Mouse (Mus musculus): ENCODE measurements at regions not wholly inside any gene's neighbourhood (a gene's known extent, or its start where the extent isn't known, plus 50 kb on each side); places are given as distances from the start of the nearest gene placed in this dataset.
A peak's percentile ranks its signal among the peaks of the same experiment; 100 is the strongest.

DNA sequence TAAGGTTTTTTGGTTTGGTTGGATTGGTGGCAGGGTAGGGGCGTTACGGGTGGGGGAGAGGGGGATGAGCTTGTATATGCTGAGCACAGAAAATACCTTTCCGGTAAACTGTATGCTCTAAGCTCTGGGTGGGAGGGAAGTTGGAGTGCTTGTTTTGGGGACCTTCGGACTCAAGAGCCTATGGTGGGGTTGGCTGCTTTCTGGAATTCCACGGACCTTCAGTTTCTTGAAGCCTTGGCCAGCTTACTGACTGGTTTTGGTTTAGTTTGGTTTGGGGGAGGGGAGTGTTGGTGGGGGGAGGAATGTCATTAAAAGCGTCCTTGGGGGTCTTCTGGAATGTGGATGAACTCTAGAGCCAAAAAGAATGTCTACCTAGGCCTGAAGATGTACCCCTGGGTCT lies 59.6 kb upstream of the Hs6st1 start:
- no peak overlapping the region for H3K4me3 ChIP-seq
- no peaks in the 10 kb centered on the region for H3K27me3 ChIP-seq
- 88% methylated on average over 6 of the region's 6 CpGs for WGBS
- H3K9me3 ChIP-seq (replicated peaks): no peaks in the 10 kb centered on the region
- no peak overlapping the region for H3K27ac ChIP-seq
- no peak for ATAC-seq (replicated peaks; ENCODE audit: insufficient number of reproducible peaks, insufficient read depth, low FRiP score, low read depth)
- H3K4me1 ChIP-seq (replicated peaks): peaks cover 21% of the 10 kb centered on the region
- no peak overlapping the region for H3K9ac ChIP-seq
- no peak overlapping the region for H3K4me2 ChIP-seq
- no peaks in the 10 kb centered on the region for H3K36me3 ChIP-seq

DNA sequence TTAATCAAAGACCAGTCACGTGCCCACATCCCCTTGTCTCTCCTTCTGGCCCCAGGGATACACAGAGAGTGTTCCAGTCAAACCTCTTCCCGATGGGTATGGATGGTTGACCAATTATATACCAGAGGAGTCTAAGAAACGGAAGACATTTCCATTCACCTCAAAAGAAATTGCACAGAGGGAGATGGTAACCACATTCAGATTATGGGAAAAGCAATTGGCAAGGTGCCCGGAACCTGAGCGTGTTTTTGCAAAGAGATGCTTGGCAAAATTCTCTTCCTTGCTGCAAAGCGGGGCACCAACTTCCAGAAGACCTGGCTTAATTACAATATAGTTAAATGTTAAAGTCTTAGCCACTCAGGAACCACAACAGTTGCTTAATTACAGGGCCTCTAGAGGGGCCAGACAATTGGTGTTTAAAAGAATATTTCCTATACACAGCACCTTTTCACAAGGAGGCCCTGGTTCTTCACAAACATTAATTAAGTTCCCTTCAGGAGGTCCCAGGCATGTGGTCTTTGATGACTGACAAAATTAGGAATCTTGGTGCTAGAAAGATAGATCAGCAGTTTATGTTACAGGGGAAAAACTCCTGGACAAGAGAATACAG lies 59.1 kb upstream of the Hs6st1 start:
- Histone ChIP-seq H3K9ac (no peak overlapping the region), H3K4me3 (no peak overlapping the region), H3K27me3 (no peaks in the 10 kb centered on the region), H3K9me3 (replicated peaks) (no peaks in the 10 kb centered on the region), H3K4me1 (replicated peaks) (peaks cover 18% of the 10 kb centered on the region), H3K36me3 (no peaks in the 10 kb centered on the region), H3K4me2 (no peak overlapping the region), H3K27ac (no peak overlapping the region)
- ATAC-seq (replicated peaks; ENCODE audit: insufficient number of reproducible peaks, insufficient read depth, low FRiP score, low read depth): no peak
- 54% methylated on average over 6 of the region's 6 CpGs for WGBS

DNA sequence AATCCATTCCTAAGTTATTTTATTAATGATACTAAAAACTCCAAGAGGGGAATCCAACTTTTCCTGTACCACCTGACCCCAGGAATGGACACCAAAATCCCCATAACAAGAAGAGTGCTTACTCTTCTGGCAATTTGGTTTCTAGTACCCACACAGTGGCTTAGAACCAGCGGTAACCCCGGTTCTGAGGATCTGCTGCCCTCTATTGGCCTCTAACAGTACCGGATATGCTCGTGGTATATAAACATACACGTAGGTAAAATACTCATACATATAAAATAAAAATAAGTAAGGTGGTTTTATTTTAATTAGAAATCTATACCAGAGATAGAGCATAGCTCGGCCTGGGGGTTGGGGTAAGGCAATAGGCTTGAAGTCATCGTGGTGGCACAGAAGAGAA lies 58.0 kb upstream of the Hs6st1 start:
- Histone ChIP-seq H3K4me1 (replicated peaks) (peaks cover 18% of the 10 kb centered on the region), H3K9me3 (replicated peaks) (no peaks in the 10 kb centered on the region), H3K27me3 (no peaks in the 10 kb centered on the region), H3K4me3 (no peak overlapping the region), H3K9ac (no peak overlapping the region), H3K36me3 (no peaks in the 10 kb centered on the region), H3K27ac (no peak overlapping the region), H3K4me2 (no peak overlapping the region)
- ATAC-seq (replicated peaks; ENCODE audit: insufficient number of reproducible peaks, insufficient read depth, low FRiP score, low read depth): no peak
- 83% methylated on average over 7 of the region's 7 CpGs for WGBS

DNA sequence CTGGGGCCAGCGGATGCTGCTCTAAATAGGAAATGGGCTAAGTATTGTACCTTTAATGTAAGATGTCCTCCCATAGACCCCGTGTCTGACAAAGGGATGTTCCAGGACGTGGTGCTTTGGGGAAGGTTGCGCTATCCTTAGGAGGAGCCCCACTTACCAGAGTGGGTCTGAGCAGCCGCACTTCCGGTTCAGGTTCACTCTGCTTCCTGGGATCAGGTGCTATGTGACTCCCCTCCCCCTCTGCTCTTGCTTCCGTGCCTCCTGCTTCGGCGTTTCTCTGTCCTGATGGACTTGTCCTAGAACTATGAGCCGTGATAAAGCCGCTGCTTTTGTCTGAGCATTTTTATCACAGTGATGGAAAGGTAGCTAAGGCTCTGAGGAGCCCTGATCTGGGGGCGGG lies 57.4 kb upstream of the Hs6st1 start:
- H3K4me2 ChIP-seq: no peak overlapping the region
- no peak for ATAC-seq (replicated peaks; ENCODE audit: insufficient number of reproducible peaks, insufficient read depth, low FRiP score, low read depth)
- no peaks in the 10 kb centered on the region for H3K9me3 ChIP-seq (replicated peaks)
- no peaks in the 10 kb centered on the region for H3K27me3 ChIP-seq
- H3K4me3 ChIP-seq: no peak overlapping the region
- no peak overlapping the region for H3K27ac ChIP-seq
- no peak overlapping the region for H3K9ac ChIP-seq
- WGBS: 60% methylated on average over 12 of the region's 12 CpGs
- peaks cover 25% of the 10 kb centered on the region for H3K4me1 ChIP-seq (replicated peaks)
- no peaks in the 10 kb centered on the region for H3K36me3 ChIP-seq

DNA sequence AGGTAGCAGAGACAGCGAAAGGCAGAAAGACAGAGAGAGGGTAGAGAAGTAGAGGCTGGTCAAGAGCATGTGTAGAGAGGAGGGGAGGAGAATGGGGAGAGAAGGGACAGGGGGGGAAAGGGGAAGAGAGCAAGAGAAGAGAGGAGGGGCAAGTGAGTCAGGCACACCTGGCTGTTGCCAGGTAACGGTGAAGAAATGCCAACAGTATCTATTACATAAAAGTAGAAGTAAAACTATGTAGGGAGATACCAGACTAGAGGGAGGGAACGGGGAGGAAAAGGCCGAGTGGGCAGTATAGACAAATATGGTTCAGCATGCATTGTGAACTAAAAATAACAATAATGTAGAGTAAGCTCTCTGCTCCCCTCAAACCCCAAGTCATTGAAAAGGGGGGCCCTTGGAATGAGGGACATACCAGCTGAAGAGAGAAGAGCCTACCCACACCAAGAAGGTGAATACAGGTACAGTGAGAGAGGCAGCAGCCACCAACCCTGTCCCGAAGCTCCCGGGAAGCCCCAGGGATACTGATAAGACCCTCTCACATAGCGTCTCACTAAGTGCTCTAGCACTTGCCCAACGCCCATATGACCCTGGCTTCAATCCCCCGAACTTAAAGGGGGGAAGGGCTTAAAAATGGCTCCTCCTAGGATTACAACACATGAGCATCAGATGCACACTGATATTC lies 56.0 kb upstream of the Hs6st1 start:
- Histone ChIP-seq H3K27ac (no peak overlapping the region), H3K27me3 (no peaks in the 10 kb centered on the region), H3K4me3 (no peak overlapping the region), H3K9me3 (replicated peaks) (no peaks in the 10 kb centered on the region), H3K36me3 (no peaks in the 10 kb centered on the region), H3K4me1 (replicated peaks) (peaks cover 33% of the 10 kb centered on the region), H3K4me2 (no peak overlapping the region), H3K9ac (no peak overlapping the region)
- 47% methylated on average over 9 of the region's 9 CpGs for WGBS
- ATAC-seq (replicated peaks; ENCODE audit: insufficient number of reproducible peaks, insufficient read depth, low FRiP score, low read depth): no peak

DNA sequence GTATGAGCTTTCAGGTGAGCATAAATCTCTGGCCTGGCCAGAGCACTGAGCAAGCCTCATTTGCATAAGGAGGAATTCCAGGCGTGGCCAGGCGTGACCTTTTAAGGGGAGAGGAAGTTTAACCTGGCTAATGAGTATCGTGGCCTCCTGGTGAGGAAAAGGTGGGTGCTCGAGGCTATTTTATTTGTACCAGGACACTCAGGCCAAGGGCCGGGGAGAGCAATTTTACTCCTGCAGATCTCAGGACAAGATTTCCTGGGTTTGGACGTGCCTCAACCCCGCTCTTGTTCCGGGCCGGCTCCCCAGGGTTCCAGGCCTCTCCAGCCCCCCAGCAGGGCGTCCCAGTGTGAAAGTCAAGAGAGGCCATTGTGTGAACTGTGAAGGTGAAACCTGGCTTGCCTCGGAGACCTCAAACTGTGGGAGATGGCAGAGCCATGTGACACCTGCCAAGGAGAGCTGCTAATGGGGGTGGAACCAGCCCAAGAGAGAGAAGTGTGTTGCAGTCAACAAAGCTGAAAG lies 54.3 kb upstream of the Hs6st1 start:
- no peaks in the 10 kb centered on the region for H3K36me3 ChIP-seq
- whole genome bisulfite sequencing: 50% methylated on average over 11 of the region's 11 CpGs
- H3K9ac ChIP-seq: no peak overlapping the region
- H3K4me1 ChIP-seq (replicated peaks): peaks cover 41% of the 10 kb centered on the region
- no peaks in the 10 kb centered on the region for H3K9me3 ChIP-seq (replicated peaks)
- H3K4me2 ChIP-seq: no peak overlapping the region
- no peak overlapping the region for H3K4me3 ChIP-seq
- ATAC-seq (replicated peaks; ENCODE audit: insufficient number of reproducible peaks, insufficient read depth, low FRiP score, low read depth): no peak
- no peak overlapping the region for H3K27ac ChIP-seq
- H3K27me3 ChIP-seq: no peaks in the 10 kb centered on the region

DNA sequence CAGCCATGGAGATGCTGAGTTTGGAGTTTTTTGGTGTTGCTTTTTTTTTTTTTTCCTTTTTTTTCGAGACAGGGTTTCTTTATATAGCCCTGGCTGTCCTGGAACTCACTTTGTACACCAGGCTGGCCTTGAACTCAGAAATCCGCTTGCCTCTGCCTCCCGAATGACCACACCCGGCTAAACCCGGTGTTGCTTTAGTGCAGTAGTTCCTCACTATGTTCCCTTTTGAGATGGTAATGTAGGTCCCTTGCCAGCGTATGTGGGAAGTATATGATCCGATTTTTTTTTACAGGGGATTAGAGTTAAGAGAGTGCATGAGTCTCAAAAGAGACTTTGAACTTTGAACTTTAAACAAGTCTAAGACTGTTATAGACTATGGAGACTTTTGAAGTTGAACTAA lies 53.8 kb upstream of the Hs6st1 start:
- no peaks in the 10 kb centered on the region for H3K9me3 ChIP-seq (replicated peaks)
- H3K27me3 ChIP-seq: no peaks in the 10 kb centered on the region
- no peak overlapping the region for H3K4me3 ChIP-seq
- H3K4me1 ChIP-seq (replicated peaks): peaks cover 38% of the 10 kb centered on the region
- H3K4me2 ChIP-seq: no peak overlapping the region
- no peak overlapping the region for H3K27ac ChIP-seq
- H3K36me3 ChIP-seq: no peaks in the 10 kb centered on the region
- no peak for ATAC-seq (replicated peaks; ENCODE audit: insufficient number of reproducible peaks, insufficient read depth, low FRiP score, low read depth)
- WGBS: 77% methylated on average over 7 of the region's 7 CpGs
- H3K9ac ChIP-seq: no peak overlapping the region

DNA sequence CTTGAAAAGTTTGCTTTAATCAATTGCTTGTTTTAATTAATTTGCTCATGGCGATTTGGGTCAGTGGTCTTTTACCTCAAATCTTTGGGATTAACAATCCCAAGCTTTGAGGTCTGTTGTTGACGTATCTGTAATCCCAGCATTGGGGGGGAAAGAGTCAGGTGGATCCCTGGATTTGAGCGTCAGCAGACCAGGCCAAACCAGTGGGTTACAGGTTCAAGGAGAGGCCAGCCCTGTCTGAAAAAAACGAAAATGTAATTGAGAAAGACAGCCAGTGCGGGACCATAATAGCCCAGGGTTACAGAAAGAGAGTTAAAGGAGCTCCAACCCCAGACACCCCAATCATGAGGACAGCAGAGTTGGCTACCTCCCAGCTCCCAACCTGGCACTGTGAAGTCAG lies 53.0 kb upstream of the Hs6st1 start:
- ATAC-seq (replicated peaks; ENCODE audit: insufficient number of reproducible peaks, insufficient read depth, low FRiP score, low read depth): no peak
- no peak overlapping the region for H3K27ac ChIP-seq
- H3K9me3 ChIP-seq (replicated peaks): no peaks in the 10 kb centered on the region
- H3K36me3 ChIP-seq: no peaks in the 10 kb centered on the region
- no peak overlapping the region for H3K9ac ChIP-seq
- no peak overlapping the region for H3K4me2 ChIP-seq
- H3K4me3 ChIP-seq: no peak overlapping the region
- WGBS: 73% methylated on average over 5 of the region's 5 CpGs
- peaks cover 35% of the 10 kb centered on the region for H3K4me1 ChIP-seq (replicated peaks)
- no peaks in the 10 kb centered on the region for H3K27me3 ChIP-seq

DNA sequence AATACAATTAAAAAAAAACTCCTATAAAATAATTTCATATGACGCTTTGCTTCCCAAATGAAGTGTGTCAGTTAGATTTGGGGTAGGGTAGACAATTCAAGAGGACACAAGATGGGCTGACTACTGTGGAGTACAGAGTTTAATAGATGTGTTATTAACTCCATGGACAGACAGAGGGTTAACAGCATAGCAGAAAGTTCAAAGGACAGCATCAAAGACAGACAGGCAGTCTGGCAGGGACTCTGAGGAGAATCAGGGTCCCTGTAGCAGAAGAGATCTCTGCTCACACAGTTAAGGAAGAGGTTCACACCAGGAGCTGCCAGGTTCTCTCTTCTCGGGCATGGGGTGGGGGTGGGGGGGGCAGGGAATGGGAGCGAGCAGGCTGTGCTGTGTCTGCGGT lies 51.6 kb upstream of the Hs6st1 start:
- H3K27me3 ChIP-seq: no peaks in the 10 kb centered on the region
- H3K4me3 ChIP-seq: no peak overlapping the region
- peak overlapping the region; percentile 74 for H3K27ac ChIP-seq
- WGBS: 26% methylated on average over 4 of the region's 4 CpGs
- no peak overlapping the region for H3K9ac ChIP-seq
- ATAC-seq (replicated peaks; ENCODE audit: insufficient number of reproducible peaks, insufficient read depth, low FRiP score, low read depth): no peak
- H3K9me3 ChIP-seq (replicated peaks): no peaks in the 10 kb centered on the region
- H3K4me1 ChIP-seq (replicated peaks): peaks cover 31% of the 10 kb centered on the region
- H3K36me3 ChIP-seq: no peaks in the 10 kb centered on the region
- peak overlapping the region; percentile 42 for H3K4me2 ChIP-seq

DNA sequence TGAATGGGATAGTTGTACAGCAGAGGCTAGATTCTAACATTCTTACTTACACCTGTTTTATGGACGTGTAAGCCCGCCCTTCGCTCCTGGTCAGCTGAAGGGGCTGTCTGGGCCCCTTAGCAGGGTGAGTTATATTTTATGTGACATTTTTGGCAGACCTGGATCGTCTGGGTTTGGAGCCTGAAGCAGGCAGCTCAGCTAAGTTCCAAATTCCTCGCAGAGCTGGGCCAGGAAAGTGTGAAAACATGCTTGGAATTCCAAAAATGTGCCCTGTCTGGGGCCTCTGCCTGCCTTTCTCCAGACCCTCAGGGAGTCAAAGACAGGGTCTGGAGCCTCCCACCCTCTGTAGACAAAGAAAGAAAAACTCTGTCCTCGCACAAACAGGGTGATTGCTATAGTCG lies 51.1 kb upstream of the Hs6st1 start:
- WGBS: 11% methylated on average over 7 of the region's 7 CpGs
- peak overlapping the region; percentile 74 for H3K27ac ChIP-seq
- H3K4me1 ChIP-seq (replicated peaks): peaks cover 30% of the 10 kb centered on the region
- peak; percentile 74 for ATAC-seq (replicated peaks; ENCODE audit: insufficient number of reproducible peaks, insufficient read depth, low FRiP score, low read depth)
- H3K9me3 ChIP-seq (replicated peaks): no peaks in the 10 kb centered on the region
- H3K4me2 ChIP-seq: peak overlapping the region; percentile 42
- no peaks in the 10 kb centered on the region for H3K27me3 ChIP-seq
- no peak overlapping the region for H3K9ac ChIP-seq
- no peaks in the 10 kb centered on the region for H3K36me3 ChIP-seq
- H3K4me3 ChIP-seq: no peak overlapping the region

DNA sequence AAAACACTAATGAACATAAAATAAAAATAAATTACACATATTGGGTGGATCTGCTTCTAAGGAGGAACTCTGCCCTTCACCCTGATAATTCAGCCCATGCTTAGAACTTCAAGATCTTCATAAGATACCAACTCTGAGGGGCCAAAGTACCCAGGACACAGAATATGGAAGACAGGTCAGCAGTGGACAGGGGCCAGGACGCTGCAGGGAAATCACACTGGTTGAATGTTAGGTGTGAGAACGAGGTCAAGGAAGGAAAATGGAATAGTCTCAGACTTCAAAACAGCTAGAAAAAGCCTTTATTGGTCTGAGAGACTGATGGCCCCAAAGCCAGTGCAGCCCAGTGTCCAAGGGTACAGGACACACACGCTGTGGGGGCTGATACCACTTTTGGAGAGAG lies 50.5 kb upstream of the Hs6st1 start:
- no peak overlapping the region for H3K4me3 ChIP-seq
- H3K9ac ChIP-seq: no peak overlapping the region; the same call in 1 of the 2 replicates
- peaks cover 25% of the 10 kb centered on the region for H3K4me1 ChIP-seq (replicated peaks)

More for the DNA sequence above, 50.5 kb upstream of the Hs6st1 start:
- no peak for ATAC-seq (replicated peaks; ENCODE audit: insufficient number of reproducible peaks, insufficient read depth, low FRiP score, low read depth)
- Histone ChIP-seq H3K9me3 (replicated peaks) (no peaks in the 10 kb centered on the region), H3K27me3 (no peaks in the 10 kb centered on the region), H3K4me2 (no peak overlapping the region), H3K27ac (peak overlapping the region; percentile 74), H3K36me3 (no peaks in the 10 kb centered on the region)
- WGBS: 47% methylated on average over 3 of the region's 3 CpGs

All from heart, embryonic 15.5 days (tissue).